Mouse (Mus musculus): ENCODE results near the gene Pakap. TPM values are rescaled to one million over a fixed set of nuclear protein-coding genes. Genes with fewer than 3 reads are reported as not detected.

Gene Pakap
- polyA plus RNA-seq, 2 experiments, result 0.51 TPM; not detected in 1

DNA sequence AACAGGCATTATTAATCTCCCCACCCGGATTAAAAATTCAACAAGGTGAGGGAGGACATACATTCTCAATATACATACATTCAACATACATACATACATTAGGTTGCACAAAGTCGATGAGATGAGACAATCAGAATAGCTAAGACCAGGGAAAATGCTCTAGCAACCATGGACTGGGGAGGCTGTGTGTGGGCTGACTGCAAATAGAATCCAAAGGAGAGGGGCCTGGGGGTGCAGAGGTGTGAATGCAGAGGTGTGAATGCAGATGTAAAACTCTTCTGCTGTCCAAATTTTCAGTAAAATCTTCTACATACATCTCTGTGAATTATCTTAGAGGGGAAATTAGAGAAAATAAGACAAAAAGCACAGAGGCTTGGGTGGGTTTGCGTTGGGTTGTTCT is 119.6 kb downstream of the Pakap start:
- no peaks in the 10 kb centered on the region for H3K36me3 ChIP-seq (replicated peaks; ENCODE audit: control insufficient read depth, insufficient read depth, low read depth)
- H3K9me3 ChIP-seq (ENCODE audit: control insufficient read depth, low read length), result no peaks in the 10 kb centered on the region
- no peak overlapping the region for H3K4me2 ChIP-seq (ENCODE audit: low read depth)
- DNase-seq (ENCODE audit: low read depth in 3 of 3, low spot score in 3 of 3) (no peak), ATAC-seq (ENCODE audit: insufficient read depth) (no peak)
- TF ChIP-seq EP300 (IDR thresholded peaks at IDR 0.05; ENCODE audit: low read depth), result no peak
- no peak for TF ChIP-seq CTCF (IDR thresholded peaks at IDR 0.05; ENCODE audit: low read depth)
- H3K27me3 ChIP-seq (ENCODE audit: control insufficient read depth, insufficient read depth, low read length), result no peaks in the 10 kb centered on the region
- H3K4me3 ChIP-seq (ENCODE audit: insufficient read depth in 1 of 2, low read depth in 2 of 2, low read length in 2 of 2), result no peak overlapping the region
- H3K9ac ChIP-seq (replicated peaks), result no peak overlapping the region
- no peak overlapping the region for H3K27ac ChIP-seq
- no peaks in the 10 kb centered on the region for H3K4me1 ChIP-seq (replicated peaks; ENCODE audit: control insufficient read depth in 2 of 2, insufficient read depth in 2 of 2, low read length in 1 of 2)
- WGBS (ENCODE audit: insufficient replicate concordance), result 45% methylated on average over 3 of the region's 3 CpGs

DNA sequence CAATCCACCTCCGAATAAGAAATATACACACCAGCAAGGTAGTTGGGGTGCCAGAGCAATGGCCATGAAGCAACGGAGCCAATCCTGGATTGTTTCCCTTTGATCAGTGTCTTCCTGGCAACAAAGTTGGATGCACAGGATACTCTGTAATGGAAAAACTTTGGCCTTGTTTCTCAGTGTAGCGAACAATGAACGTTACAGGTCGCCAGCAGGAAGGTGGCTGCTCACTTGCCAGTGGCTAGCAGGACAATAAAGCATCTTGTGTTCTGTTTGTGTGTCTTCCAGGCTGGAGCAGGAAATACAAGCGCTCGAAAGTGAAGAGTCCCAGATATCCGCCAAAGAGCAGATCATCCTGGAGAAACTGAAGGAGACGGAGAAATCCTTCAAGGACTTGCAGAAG is 120.2 kb downstream of the Pakap start:
- Histone ChIP-seq H3K27me3 (ENCODE audit: control insufficient read depth, insufficient read depth, low read length) (no peaks in the 10 kb centered on the region), H3K27ac (no peak overlapping the region), H3K4me2 (ENCODE audit: low read depth) (no peak overlapping the region), H3K4me3 (ENCODE audit: insufficient read depth in 1 of 2, low read depth in 2 of 2, low read length in 2 of 2) (no peak overlapping the region), H3K9me3 (ENCODE audit: control insufficient read depth, low read length) (no peaks in the 10 kb centered on the region), H3K36me3 (replicated peaks; ENCODE audit: control insufficient read depth, insufficient read depth, low read depth) (no peaks in the 10 kb centered on the region), H3K9ac (replicated peaks) (no peak overlapping the region), H3K4me1 (replicated peaks; ENCODE audit: control insufficient read depth in 2 of 2, insufficient read depth in 2 of 2, low read length in 1 of 2) (no peaks in the 10 kb centered on the region)
- ATAC-seq (ENCODE audit: insufficient read depth) (no peak), DNase-seq (ENCODE audit: low read depth in 3 of 3, low spot score in 3 of 3) (no peak)
- WGBS (ENCODE audit: insufficient replicate concordance), result 51% methylated on average over 9 of the region's 9 CpGs
- TF ChIP-seq CTCF (IDR thresholded peaks at IDR 0.05; ENCODE audit: low read depth) (no peak), EP300 (IDR thresholded peaks at IDR 0.05; ENCODE audit: low read depth) (no peak)

DNA sequence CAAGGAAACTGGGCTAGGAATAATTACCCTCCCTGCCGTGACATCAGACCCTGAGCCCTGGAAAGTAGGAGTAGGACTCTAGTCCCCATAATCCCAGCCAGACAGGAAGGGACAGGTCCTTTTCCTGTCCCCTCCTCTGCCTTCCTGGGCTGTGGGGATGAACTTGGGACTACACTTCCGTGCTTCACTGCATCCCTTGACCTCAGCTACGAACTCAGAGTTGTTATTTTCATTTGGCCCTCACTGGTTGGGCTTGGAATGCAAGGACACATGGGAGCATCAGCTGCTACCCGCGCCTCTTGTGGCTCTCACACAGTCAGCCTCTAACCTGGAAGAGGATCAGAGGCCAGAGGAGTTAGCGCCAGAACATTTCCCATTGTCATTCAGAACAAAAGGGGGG is 122.0 kb downstream of the Pakap start:
- Histone ChIP-seq H3K4me2 (ENCODE audit: low read depth) (no peak overlapping the region), H3K4me3 (ENCODE audit: insufficient read depth in 1 of 2, low read depth in 2 of 2, low read length in 2 of 2) (no peak overlapping the region), H3K4me1 (replicated peaks; ENCODE audit: control insufficient read depth in 2 of 2, insufficient read depth in 2 of 2, low read length in 1 of 2) (no peaks in the 10 kb centered on the region), H3K27ac (no peak overlapping the region), H3K9ac (replicated peaks) (no peak overlapping the region), H3K27me3 (ENCODE audit: control insufficient read depth, insufficient read depth, low read length) (no peaks in the 10 kb centered on the region), H3K36me3 (replicated peaks; ENCODE audit: control insufficient read depth, insufficient read depth, low read depth) (no peaks in the 10 kb centered on the region), H3K9me3 (ENCODE audit: control insufficient read depth, low read length) (no peaks in the 10 kb centered on the region)
- no peak for ATAC-seq (ENCODE audit: insufficient read depth)
- 56% methylated on average over 6 of the region's 6 CpGs for WGBS (ENCODE audit: insufficient replicate concordance)
- TF ChIP-seq CTCF (IDR thresholded peaks at IDR 0.05; ENCODE audit: low read depth) (no peak), EP300 (IDR thresholded peaks at IDR 0.05; ENCODE audit: low read depth) (no peak)
- no peak for DNase-seq (ENCODE audit: low read depth in 3 of 3, low spot score in 3 of 3)

DNA sequence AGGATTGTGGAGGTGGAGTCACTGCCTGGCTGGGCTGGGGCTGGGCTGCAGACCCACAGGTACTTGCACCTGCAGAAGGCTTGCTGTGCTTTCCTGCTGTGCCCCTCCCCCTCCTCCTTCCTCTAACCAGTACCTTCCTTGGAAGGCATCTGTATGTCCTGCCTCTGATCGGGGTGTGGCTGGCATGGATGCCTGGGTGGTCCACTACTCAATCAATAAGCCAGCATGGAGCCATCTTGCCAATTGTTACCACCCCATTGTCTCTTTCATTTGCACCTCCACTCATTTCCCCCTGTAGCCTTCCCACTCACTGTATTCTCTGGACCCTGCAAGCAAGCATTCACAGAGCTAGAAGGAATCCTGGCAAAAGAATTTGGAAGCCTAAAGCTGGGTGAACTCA is 122.8 kb downstream of the Pakap start:
- no peak overlapping the region for H3K27ac ChIP-seq
- H3K36me3 ChIP-seq (replicated peaks; ENCODE audit: control insufficient read depth, insufficient read depth, low read depth), result no peaks in the 10 kb centered on the region
- DNase-seq (ENCODE audit: low read depth in 3 of 3, low spot score in 3 of 3) (no peak), ATAC-seq (ENCODE audit: insufficient read depth) (no peak)
- no peak overlapping the region for H3K9ac ChIP-seq (replicated peaks)
- no peak overlapping the region for H3K4me2 ChIP-seq (ENCODE audit: low read depth)
- TF ChIP-seq CTCF (IDR thresholded peaks at IDR 0.05; ENCODE audit: low read depth) (no peak), EP300 (IDR thresholded peaks at IDR 0.05; ENCODE audit: low read depth) (no peak)
- no peaks in the 10 kb centered on the region for H3K9me3 ChIP-seq (ENCODE audit: control insufficient read depth, low read length)
- H3K27me3 ChIP-seq (ENCODE audit: control insufficient read depth, insufficient read depth, low read length), result no peaks in the 10 kb centered on the region
- WGBS (ENCODE audit: insufficient replicate concordance), result 54% methylated on average over 1 of the region's 1 CpGs
- no peaks in the 10 kb centered on the region for H3K4me1 ChIP-seq (replicated peaks; ENCODE audit: control insufficient read depth in 2 of 2, insufficient read depth in 2 of 2, low read length in 1 of 2)
- H3K4me3 ChIP-seq (ENCODE audit: insufficient read depth in 1 of 2, low read depth in 2 of 2, low read length in 2 of 2), result no peak overlapping the region

DNA sequence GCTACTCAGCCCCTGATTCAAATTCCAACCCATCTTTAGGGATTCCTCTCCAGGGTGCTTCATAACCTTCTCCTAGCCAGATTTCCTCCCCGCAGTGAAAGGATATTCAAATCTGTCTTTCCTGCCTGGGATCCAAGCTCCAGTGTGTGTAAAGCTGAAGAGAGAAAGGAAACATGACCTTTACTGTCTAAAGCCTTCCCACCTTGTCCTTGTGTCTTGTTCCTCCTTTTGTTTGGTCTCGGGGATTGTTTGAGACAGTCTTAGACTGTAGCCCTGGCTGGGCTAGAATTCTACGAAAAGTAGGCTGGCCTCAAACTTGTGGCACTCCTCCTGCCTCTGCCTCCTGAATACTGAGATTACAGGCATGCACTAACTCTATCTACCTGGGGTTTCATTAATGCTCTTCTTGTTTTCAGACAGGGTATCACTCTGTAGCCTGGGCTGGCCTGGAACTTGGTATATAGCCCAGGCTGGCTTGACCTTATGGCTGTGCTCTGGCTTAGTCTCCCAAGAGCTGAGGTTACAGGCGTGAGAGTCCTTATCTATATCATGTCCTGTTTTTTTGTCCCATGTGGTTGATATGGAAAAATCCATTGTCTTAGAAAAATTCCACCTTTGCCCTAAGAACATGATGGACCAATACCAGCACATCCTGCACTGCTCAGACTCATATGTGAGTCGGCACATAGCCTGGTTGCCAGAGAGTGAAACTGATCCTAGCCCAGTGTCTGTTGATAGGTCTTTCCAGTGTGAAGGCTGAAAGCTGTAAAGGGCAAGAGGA is 126.6 kb downstream of the Pakap start:
- H3K4me3 ChIP-seq (ENCODE audit: insufficient read depth in 1 of 2, low read depth in 2 of 2, low read length in 2 of 2), result no peak overlapping the region
- TF ChIP-seq CTCF (IDR thresholded peaks at IDR 0.05; ENCODE audit: low read depth) (no peak), EP300 (IDR thresholded peaks at IDR 0.05; ENCODE audit: low read depth) (no peak)
- WGBS (ENCODE audit: insufficient replicate concordance), result 52% methylated on average over 5 of the region's 5 CpGs
- no peak for ATAC-seq (ENCODE audit: insufficient read depth)
- no peaks in the 10 kb centered on the region for H3K4me1 ChIP-seq (replicated peaks; ENCODE audit: control insufficient read depth in 2 of 2, insufficient read depth in 2 of 2, low read length in 1 of 2)
- H3K27me3 ChIP-seq (ENCODE audit: control insufficient read depth, insufficient read depth, low read length), result no peaks in the 10 kb centered on the region
- DNase-seq (ENCODE audit: low read depth in 3 of 3, low spot score in 3 of 3), result no peak
- no peaks in the 10 kb centered on the region for H3K36me3 ChIP-seq (replicated peaks; ENCODE audit: control insufficient read depth, insufficient read depth, low read depth)
- H3K4me2 ChIP-seq (ENCODE audit: low read depth), result no peak overlapping the region
- H3K9me3 ChIP-seq (ENCODE audit: control insufficient read depth, low read length), result no peaks in the 10 kb centered on the region
- H3K9ac ChIP-seq (replicated peaks), result no peak overlapping the region
- no peak overlapping the region for H3K27ac ChIP-seq

Data from liver, embryonic 14.5 days (tissue).